Mouse (Mus musculus) lung, adult 2 months (tissue): ENCODE measurements at regions not wholly inside any gene's neighbourhood (a gene's known extent, or its start where the extent isn't known, plus 50 kb on each side); places are given as distances from the start of the nearest gene placed in this dataset.

ENCODE experiments used
- CTCF ChIP-seq: fragments of 200-500 bp; IDR thresholded peaks from 2 replicates; pipeline ENCODE4 v1.5.1; 2011; ENCODE audit warnings: mild to moderate bottlenecking, low read length, control low read depth; ENCODE audit not compliant: insufficient read depth
- POLR2A ChIP-seq: fragments of 200-500 bp; IDR thresholded peaks from 2 replicates; pipeline ENCODE4 v1.6.1; 2011; ENCODE audit warnings: low read depth, mild to moderate bottlenecking, control low read depth, low read length, borderline replicate concordance; ENCODE audit errors: extremely low read depth

GRCm38 (mm10) chr1:41814032-41815005 is 881.2 kb upstream of the Pou3f3 start:
- TF ChIP-seq CTCF (no peak), POLR2A (no peak)
